Mouse (Mus musculus) lung, embryonic 16.5 days (tissue): ENCODE results near the gene Snph. TPM values are rescaled to one million over a fixed set of nuclear protein-coding genes. Genes with fewer than 3 reads are reported as not detected.

Experiments used
- ATAC-seq: fragments of 200-750 bp; cut with Nextera tagmentation; 2 replicates; pipeline ENCODE4 v1.8.0; 2017; ENCODE audit warnings: low read depth, mild to moderate bottlenecking, moderate library complexity
- H3K27ac ChIP-seq: fragments of 300-500 bp; sonication (generic); 2 replicates; pipeline ENCODE4 v1.5.1; 2014; ENCODE audit warnings: mild to moderate bottlenecking, control low read depth, low read length
- H3K27me3 ChIP-seq: fragments of 300-500 bp; sonication (generic); 2 replicates; pipeline ENCODE4 v1.6.1; 2014; ENCODE audit warnings: low read depth, low read length, mixed read lengths; ENCODE audit not compliant: control insufficient read depth, insufficient read depth
- H3K36me3 ChIP-seq: fragments of 300-500 bp; sonication (generic); 2 replicates; pipeline ENCODE4 v1.6.1; 2014; ENCODE audit warnings: low read length; ENCODE audit not compliant: control insufficient read depth, insufficient read depth
- H3K4me1 ChIP-seq: fragments of 300-500 bp; sonication (generic); replicated peaks from 2 replicates; pipeline ENCODE4 v1.6.1; 2014; ENCODE audit warnings: low read length, mixed read lengths; ENCODE audit not compliant: control insufficient read depth, insufficient read depth
- H3K4me2 ChIP-seq: fragments of 300-500 bp; sonication (generic); 2 replicates; pipeline ENCODE4 v1.6.1; 2014; ENCODE audit warnings: low read depth, low read length, control low read depth
- H3K4me3 ChIP-seq: fragments of 300-500 bp; sonication (generic); 2 replicates; pipeline ENCODE4 v1.5.1; 2014; ENCODE audit warnings: mild to moderate bottlenecking, low read length, control low read depth
- H3K9ac ChIP-seq: fragments of 300-500 bp; sonication (generic); 2 replicates; pipeline ENCODE4 v1.6.1; 2014; ENCODE audit warnings: low read length, control low read depth
- H3K9me3 ChIP-seq: fragments of 300-500 bp; sonication (generic); 2 replicates; pipeline ENCODE4 v1.6.1; 2016; ENCODE audit warnings: low read length; ENCODE audit not compliant: control insufficient read depth
- WGBS: fragments of 180-500 bp; shearing (Covaris S2); extraction: QIAGEN DNeasy Blood & Tissue Kit; methylation state at CpG from one replicate; pipeline ENCODE4 v1.1.7; 2014; 5-methylcytosine and 5-hydroxymethylcytosine counted together
- polyA plus RNA-seq: library from polyadenylated mRNA; unstranded; fragments of >200 nt; fragmentation: Nextera tagmentation; extraction: Ambion mirVana; gene quantifications from 2 replicates; pipeline ENCODE4 v1.2.1, GENCODE M21; 2015

The Snph gene
- polyA plus RNA-seq, 1 experiment from 2014 or later = 0.87 TPM

GRCm38 (mm10) chr2:151608435-151608834, 24.0 kb downstream of the Snph start:
- peaks cover 6% of the 10 kb centered on the region for H3K4me1 ChIP-seq
- no peaks in the 10 kb centered on the region for H3K27me3 ChIP-seq
- H3K9me3 ChIP-seq = no peaks in the 10 kb centered on the region
- H3K4me2 ChIP-seq = no peak overlapping the region
- H3K9ac ChIP-seq = no peak overlapping the region
- 58% methylated on average over 1 of the region's 1 CpGs for whole genome bisulfite sequencing
- no peaks in the 10 kb centered on the region for H3K36me3 ChIP-seq
- no peak overlapping the region for H3K27ac ChIP-seq
- no peak for ATAC-seq
- no peak overlapping the region for H3K4me3 ChIP-seq

DNA sequence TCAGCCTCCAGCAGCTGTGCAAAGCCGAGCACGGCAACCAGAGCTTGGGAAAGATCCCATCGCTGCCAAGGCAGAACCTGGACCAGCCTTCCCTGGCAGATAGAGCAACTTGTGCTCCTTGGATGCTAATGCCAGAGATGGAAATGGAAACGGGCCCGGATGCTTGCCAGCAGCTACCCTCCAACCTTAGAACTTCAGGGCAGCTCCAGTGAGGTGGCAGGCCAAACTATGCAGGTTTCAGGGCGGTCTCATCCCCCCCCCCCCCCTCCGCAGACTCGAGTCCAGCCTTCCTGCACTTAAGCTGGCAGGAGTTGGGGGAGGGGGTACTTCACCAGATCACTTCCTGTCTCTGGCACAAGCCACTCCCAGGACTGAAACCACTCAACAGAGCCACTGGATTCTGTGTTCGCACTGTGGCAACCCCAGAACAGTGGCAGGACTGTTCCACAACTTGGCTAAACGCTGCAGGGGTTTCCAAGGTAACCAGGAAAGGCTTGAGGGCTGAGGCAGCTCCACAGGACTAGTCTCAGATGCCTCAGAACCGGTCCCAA, 26.9 kb downstream of the Snph start:
- Histone ChIP-seq H3K4me3 (no peak overlapping the region), H3K4me2 (no peak overlapping the region), H3K27ac (peak overlapping the region; percentile 56), H3K4me1 (peaks cover 11% of the 10 kb centered on the region), H3K9ac (no peak overlapping the region), H3K9me3 (no peaks in the 10 kb centered on the region), H3K36me3 (no peaks in the 10 kb centered on the region), H3K27me3 (no peaks in the 10 kb centered on the region)
- WGBS = 24% methylated on average over 11 of the region's 11 CpGs
- ATAC-seq = peak; percentile 86

DNA sequence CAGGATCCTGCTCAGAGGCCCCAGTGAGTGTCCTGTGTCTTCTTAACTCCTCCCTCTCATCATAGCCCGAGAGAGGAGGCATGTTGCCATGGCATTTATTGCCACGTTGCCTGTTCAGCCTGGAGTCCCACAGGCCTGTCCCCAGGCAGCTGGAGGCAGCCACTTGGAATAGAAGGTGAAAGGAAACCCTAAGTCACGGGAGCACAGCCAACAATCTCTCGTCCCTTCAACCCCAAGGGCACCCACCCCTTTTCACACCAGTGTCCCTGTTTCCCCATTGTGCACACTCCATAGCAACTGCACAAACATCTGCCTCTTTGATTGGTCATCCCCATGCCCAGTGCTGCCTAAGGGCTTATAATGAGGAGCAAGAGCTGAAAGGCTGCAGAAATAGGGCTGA, 28.8 kb downstream of the Snph start:
- no peaks in the 10 kb centered on the region for H3K9me3 ChIP-seq
- H3K27ac ChIP-seq = peak overlapping the region; percentile 84
- H3K9ac ChIP-seq = no peak overlapping the region
- no peaks in the 10 kb centered on the region for H3K36me3 ChIP-seq
- peak; percentile 27 for ATAC-seq
- WGBS = 31% methylated on average over 4 of the region's 4 CpGs
- no peaks in the 10 kb centered on the region for H3K27me3 ChIP-seq
- no peak overlapping the region for H3K4me2 ChIP-seq
- peaks cover 8% of the 10 kb centered on the region for H3K4me1 ChIP-seq
- H3K4me3 ChIP-seq = no peak overlapping the region

- Histone ChIP-seq H3K4me3 (no peak overlapping the region), H3K4me2 (no peak overlapping the region), H3K27ac (no peak overlapping the region), H3K9ac (no peak overlapping the region), H3K9me3 (no peaks in the 10 kb centered on the region), H3K4me1 (peaks cover 10% of the 10 kb centered on the region), H3K36me3 (no peaks in the 10 kb centered on the region), H3K27me3 (no peaks in the 10 kb centered on the region)
- ATAC-seq = no peak
- 32% methylated on average over 4 of the region's 4 CpGs for WGBS
Measured at GRCm38 (mm10) chr2:151602106-151602505, 30.3 kb downstream of the Snph start.

DNA sequence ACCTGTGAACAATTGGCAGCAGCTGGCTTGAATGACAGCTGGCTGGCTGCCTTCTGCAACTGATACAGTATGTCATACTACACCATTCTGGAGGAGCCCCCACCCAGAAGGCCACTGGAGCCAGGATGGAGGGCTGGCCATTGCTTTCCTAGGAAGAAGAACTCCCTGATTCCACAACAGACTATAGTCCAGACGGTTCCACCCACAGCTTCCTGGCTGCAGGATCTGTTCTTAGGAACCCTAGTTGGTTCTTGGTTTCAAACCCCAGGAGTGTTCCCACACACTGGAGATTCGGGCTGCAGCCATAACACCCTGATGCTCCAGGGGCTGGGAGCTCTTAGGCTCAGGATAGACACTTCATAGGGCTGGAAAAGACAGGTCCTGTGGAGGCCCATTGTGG, 34.3 kb downstream of the Snph start:
- H3K36me3 ChIP-seq = no peaks in the 10 kb centered on the region
- H3K27me3 ChIP-seq = no peaks in the 10 kb centered on the region
- no peak overlapping the region for H3K9ac ChIP-seq
- WGBS = 57% methylated on average over 2 of the region's 2 CpGs
- peaks cover 6% of the 10 kb centered on the region; the same call in 1 of the 2 replicates for H3K4me1 ChIP-seq
- no peaks in the 10 kb centered on the region for H3K9me3 ChIP-seq
- ATAC-seq = no peak
- H3K4me2 ChIP-seq = no peak overlapping the region
- H3K4me3 ChIP-seq = no peak overlapping the region
- no peak overlapping the region for H3K27ac ChIP-seq

DNA sequence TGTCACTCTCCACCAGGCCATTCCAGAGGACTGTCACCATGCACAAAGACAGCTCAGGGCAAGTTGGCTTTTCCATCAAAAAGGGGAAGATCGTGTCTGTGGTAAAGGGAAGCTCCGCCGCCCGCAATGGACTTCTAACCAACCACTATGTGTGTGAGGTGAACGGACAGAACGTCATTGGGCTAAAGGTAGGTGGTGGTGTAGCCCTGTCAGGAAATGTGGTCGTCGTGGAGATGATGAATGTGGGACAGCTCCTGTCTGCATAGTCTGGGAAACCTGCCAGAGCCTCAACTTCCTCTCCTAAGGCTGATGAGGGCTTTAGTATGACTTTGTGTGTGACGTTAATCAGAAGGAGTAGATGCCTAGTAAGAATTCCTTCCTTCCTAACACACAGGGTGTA, 45.1 kb downstream of the Snph start:
- peak; percentile 35; the same call in 1 of the 2 replicates for ATAC-seq
- H3K4me3 ChIP-seq = no peak overlapping the region
- H3K9ac ChIP-seq = no peak overlapping the region
- H3K36me3 ChIP-seq = no peaks in the 10 kb centered on the region
- H3K27ac ChIP-seq = no peak overlapping the region
- H3K4me2 ChIP-seq = no peak overlapping the region
- H3K9me3 ChIP-seq = no peaks in the 10 kb centered on the region
- no peaks in the 10 kb centered on the region for H3K27me3 ChIP-seq
- 48% methylated on average over 9 of the region's 9 CpGs for WGBS
- H3K4me1 ChIP-seq = no peaks in the 10 kb centered on the region; the same call in 1 of the 2 replicates

DNA sequence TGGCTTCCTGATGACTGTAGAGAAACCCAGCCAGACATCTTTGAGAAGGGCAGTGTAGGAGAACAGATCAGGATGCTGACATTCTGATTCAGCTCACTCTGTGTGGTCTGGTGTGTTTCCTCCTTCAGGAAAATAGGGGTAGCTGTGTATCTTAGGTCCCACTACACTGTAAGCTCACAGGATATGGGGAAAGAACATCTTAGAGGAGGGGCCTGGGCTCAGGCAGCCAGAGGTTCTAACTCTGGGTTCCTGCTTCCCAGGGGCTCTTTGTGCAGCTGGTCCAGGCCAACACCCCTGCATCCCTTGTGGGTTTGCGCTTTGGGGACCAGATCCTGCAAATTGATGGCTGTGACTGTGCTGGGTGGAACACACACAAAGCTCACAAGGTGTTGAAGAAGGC, 45.6 kb downstream of the Snph start:
- no peaks in the 10 kb centered on the region for H3K27me3 ChIP-seq
- 81% methylated on average over 1 of the region's 1 CpGs for WGBS
- H3K4me1 ChIP-seq = no peaks in the 10 kb centered on the region; the same call in 1 of the 2 replicates
- no peaks in the 10 kb centered on the region for H3K9me3 ChIP-seq
- no peak for ATAC-seq
- no peak overlapping the region for H3K27ac ChIP-seq
- H3K4me2 ChIP-seq = no peak overlapping the region
- no peak overlapping the region for H3K4me3 ChIP-seq
- H3K36me3 ChIP-seq = no peaks in the 10 kb centered on the region
- no peak overlapping the region for H3K9ac ChIP-seq

DNA sequence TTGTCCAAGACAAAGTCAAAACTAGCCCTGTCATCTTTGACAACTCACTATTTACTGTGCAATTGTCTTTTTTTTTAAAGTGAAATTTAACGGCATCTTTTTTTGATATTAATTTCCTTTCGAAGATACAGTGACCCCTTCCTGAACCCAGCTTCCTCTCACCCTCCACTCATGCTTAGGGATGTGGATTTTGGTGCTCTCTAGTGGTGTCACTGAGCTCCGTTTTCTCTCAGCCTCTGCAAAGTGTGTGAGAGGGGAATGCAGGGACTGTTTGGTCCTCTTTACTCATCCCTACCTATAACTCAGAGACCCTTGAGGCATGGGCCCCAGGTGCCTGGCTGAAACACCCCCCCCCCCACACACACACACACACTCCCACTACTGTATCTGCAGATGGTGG, 46.5 kb downstream of the Snph start:
- ATAC-seq = no peak
- WGBS = 12% methylated on average over 3 of the region's 3 CpGs
- H3K4me2 ChIP-seq = no peak overlapping the region

GRCm38 (mm10) chr2:151580945-151581344, 51.4 kb downstream of the Snph start:
- no peak for ATAC-seq
- H3K4me3 ChIP-seq = no peak overlapping the region
- H3K9ac ChIP-seq = no peak overlapping the region
- H3K4me1 ChIP-seq = no peaks in the 10 kb centered on the region; the same call in 1 of the 2 replicates
- H3K36me3 ChIP-seq = no peaks in the 10 kb centered on the region
- no peak overlapping the region for H3K27ac ChIP-seq
- WGBS = 50% methylated on average over 1 of the region's 1 CpGs
- no peaks in the 10 kb centered on the region for H3K9me3 ChIP-seq
- no peak overlapping the region for H3K4me2 ChIP-seq
- H3K27me3 ChIP-seq = no peaks in the 10 kb centered on the region

More for the DNA sequence above, 46.5 kb downstream of the Snph start:
- Histone ChIP-seq H3K9ac (no peak overlapping the region), H3K9me3 (no peaks in the 10 kb centered on the region), H3K4me3 (no peak overlapping the region), H3K36me3 (no peaks in the 10 kb centered on the region), H3K27me3 (no peaks in the 10 kb centered on the region), H3K4me1 (no peaks in the 10 kb centered on the region; the same call in 1 of the 2 replicates), H3K27ac (no peak overlapping the region)

DNA sequence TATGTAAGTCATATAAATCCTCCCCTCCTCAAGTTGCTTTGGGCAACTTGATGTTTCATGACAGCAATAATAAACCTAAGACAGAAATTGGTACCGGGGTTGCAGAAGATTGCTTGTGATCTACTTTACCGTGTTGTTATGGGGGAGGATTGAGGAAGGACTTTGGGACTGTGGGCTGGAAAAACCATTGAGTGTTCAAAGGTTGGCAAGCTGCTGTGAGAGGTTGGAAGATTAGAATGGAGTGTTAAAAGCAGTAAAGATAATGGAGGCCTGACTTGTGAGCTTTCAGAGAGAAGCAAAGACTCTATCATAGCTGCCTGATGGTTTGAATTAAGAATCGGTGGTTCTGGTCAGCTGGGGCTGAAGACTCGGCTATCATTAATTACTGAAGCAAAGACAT, 53.2 kb downstream of the Snph start:
- Histone ChIP-seq H3K9ac (no peak overlapping the region), H3K4me3 (no peak overlapping the region), H3K4me1 (peaks cover 4% of the 10 kb centered on the region), H3K36me3 (no peaks in the 10 kb centered on the region), H3K27ac (no peak overlapping the region), H3K27me3 (no peaks in the 10 kb centered on the region), H3K4me2 (no peak overlapping the region), H3K9me3 (no peaks in the 10 kb centered on the region)
- ATAC-seq = no peak
- whole genome bisulfite sequencing = 75% methylated on average over 4 of the region's 4 CpGs
